Mouse (Mus musculus) C2C12 (cell line): Measurements from ENCODE around the gene Serpini1.

Experiments used
- CTCF ChIP-seq: IDR thresholded peaks from one replicate; pipeline ENCODE4 v1.5.1; 2011; ENCODE audit not compliant: control insufficient read depth, insufficient read depth, insufficient read length
- MYOG ChIP-seq: IDR thresholded peaks from one replicate; pipeline ENCODE4 v1.6.1; 2011; ENCODE audit not compliant: control insufficient read depth, insufficient read length; ENCODE audit errors: extremely low read depth

DNA sequence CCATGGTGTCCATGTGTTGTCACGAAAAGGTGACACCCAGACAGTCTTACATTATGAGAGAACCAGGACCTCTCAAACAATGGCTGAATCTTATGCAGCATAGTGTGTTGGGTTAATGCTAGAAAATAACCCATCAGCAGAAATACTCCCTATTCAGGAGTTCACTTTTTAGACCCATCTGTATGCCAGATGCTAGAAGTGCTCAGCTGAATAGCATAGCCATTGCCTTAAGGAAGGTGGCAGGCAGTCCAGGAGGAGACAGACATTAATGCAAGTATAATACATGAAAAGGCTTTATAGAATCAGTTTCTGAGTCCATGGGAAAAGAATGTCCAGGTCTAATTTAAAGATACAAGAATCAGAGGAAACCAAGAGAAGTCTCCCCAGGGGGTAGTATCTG is 75.9 kb downstream of the Serpini1 start:
- no peak for TF ChIP-seq CTCF
- no peak for TF ChIP-seq MYOG
